Mouse (Mus musculus): Measurements from ENCODE around the gene Glt1d1.
A peak's percentile ranks its signal among the peaks of the same experiment; 100 is the strongest.

- TF ChIP-seq CTCF (IDR thresholded peaks at IDR 0.05): 0 out of 2 replicates have a peak, but pooled peaks have one; percentile 8
- no peak for TF ChIP-seq POLR2A (IDR thresholded peaks at IDR 0.05; ENCODE audit: insufficient read depth, low read depth, low read length)
- TF ChIP-seq EP300 (IDR thresholded peaks at IDR 0.05; ENCODE audit: insufficient read depth, low read depth, low read length): no peak
Observed at GRCm38 (mm10) chr5:127678501-127678900, 46.4 kb downstream of the Glt1d1 start.
